Mouse (Mus musculus): Measurements from ENCODE around the gene Hist2h2aa2. TPM values are rescaled to one million over a fixed set of nuclear protein-coding genes. Genes with fewer than 3 reads are reported as not detected.
"Not testable (repeated sequence)": the region's sequence is repeated elsewhere in the genome, so short reads cannot be mapped to it uniquely, and the experiment has no call there.

Hist2h2aa2 gene
- polyA plus RNA-seq, 1 experiment from 2014 or later, result 66.0 TPM

GRCm38 (mm10) chr3:96268776-96269378, 28.8 kb upstream of the Hist2h2aa2 start:
- H3K4me2 ChIP-seq, result peak overlapping the region; percentile 77
- H3K4me1 ChIP-seq (replicated peaks), result peaks cover 21% of the 10 kb centered on the region
- not testable (repeated sequence) for H3K36me3 ChIP-seq, H3K9me3 ChIP-seq, H3K27me3 ChIP-seq
- peak overlapping the region; percentile 75 for H3K9ac ChIP-seq (replicated peaks)
- H3K4me3 ChIP-seq (replicated peaks), result peak overlapping the region; percentile 53
- peak overlapping the region; percentile 98 for H3K27ac ChIP-seq
- peak; percentile 38; the same call in 1 of the 2 replicates for ATAC-seq (ENCODE audit: insufficient number of reproducible peaks, insufficient read depth, low FRiP score, low TSS enrichment, low read depth)
- WGBS, result 0% methylated on average over 19 of the region's 44 CpGs

GRCm38 (mm10) chr3:96268051-96268775, 28.1 kb upstream of the Hist2h2aa2 start, which contains the start of gene Hist2h3b:
Gene Hist2h3b, plus strand, starts transcription at chr3:96268654.
- H3K4me3 ChIP-seq (replicated peaks), result peak within 1 kb of the TSS; percentile 53
- H3K4me1 ChIP-seq (replicated peaks), result peaks cover 22% of the 10 kb centered on the region
- peak within 1 kb of the TSS; percentile 98 for H3K27ac ChIP-seq
- peak; percentile 60 for ATAC-seq (ENCODE audit: insufficient number of reproducible peaks, insufficient read depth, low FRiP score, low TSS enrichment, low read depth)
- no peaks in the 10 kb centered on the region for H3K27me3 ChIP-seq
- no peaks in the 10 kb centered on the region for H3K36me3 ChIP-seq
- peak within 1 kb of the TSS; percentile 75 for H3K9ac ChIP-seq (replicated peaks)
- WGBS, result 24% methylated on average over 30 of the region's 30 CpGs
- peak within 1 kb of the TSS; percentile 77 for H3K4me2 ChIP-seq
- no peaks in the 10 kb centered on the region for H3K9me3 ChIP-seq

GRCm38 (mm10) chr3:96267541-96267940, 27.5 kb upstream of the Hist2h2aa2 start:
- Histone ChIP-seq H3K27ac (peak overlapping the region; percentile 95), H3K27me3 (no peaks in the 10 kb centered on the region), H3K4me1 (replicated peaks) (peaks cover 23% of the 10 kb centered on the region), H3K36me3 (no peaks in the 10 kb centered on the region), H3K4me3 (replicated peaks) (no peak overlapping the region), H3K4me2 (peak overlapping the region; percentile 51; the same call in 1 of the 2 replicates), H3K9me3 (no peaks in the 10 kb centered on the region), H3K9ac (replicated peaks) (no peak overlapping the region)
- ATAC-seq (ENCODE audit: insufficient number of reproducible peaks, insufficient read depth, low FRiP score, low TSS enrichment, low read depth), result no peak
- WGBS, result 87% methylated on average over 4 of the region's 4 CpGs

GRCm38 (mm10) chr3:96266132-96266710, 26.1 kb upstream of the Hist2h2aa2 start:
- no peak overlapping the region for H3K9ac ChIP-seq (replicated peaks)
- no peaks in the 10 kb centered on the region for H3K27me3 ChIP-seq
- WGBS, result 88% methylated on average over 8 of the region's 8 CpGs
- 0 out of 2 replicates have a peak overlapping the region, but pooled peaks have one; percentile 41 for H3K27ac ChIP-seq
- H3K36me3 ChIP-seq, result no peaks in the 10 kb centered on the region
- ATAC-seq (ENCODE audit: insufficient number of reproducible peaks, insufficient read depth, low FRiP score, low TSS enrichment, low read depth), result no peak
- no peaks in the 10 kb centered on the region for H3K9me3 ChIP-seq
- H3K4me2 ChIP-seq, result no peak overlapping the region
- H3K4me3 ChIP-seq (replicated peaks), result no peak overlapping the region
- H3K4me1 ChIP-seq (replicated peaks), result peaks cover 33% of the 10 kb centered on the region

- ATAC-seq (ENCODE audit: insufficient number of reproducible peaks, insufficient read depth, low FRiP score, low TSS enrichment, low read depth), result no peak
- peaks cover 33% of the 10 kb centered on the region for H3K4me1 ChIP-seq (replicated peaks)
- H3K4me3 ChIP-seq (replicated peaks), result peak overlapping the region; percentile 61
- peak overlapping the region; percentile 66 for H3K9ac ChIP-seq (replicated peaks)
- H3K4me2 ChIP-seq, result peak overlapping the region; percentile 76
- H3K27ac ChIP-seq, result peak overlapping the region; percentile 98
- WGBS, result 77% methylated on average over 7 of the region's 7 CpGs
- no peaks in the 10 kb centered on the region for H3K27me3 ChIP-seq
- no peaks in the 10 kb centered on the region for H3K9me3 ChIP-seq
- H3K36me3 ChIP-seq, result no peaks in the 10 kb centered on the region
These were observed 24.4 kb upstream of the Hist2h2aa2 start for GRCm38 (mm10) chr3:96264404-96264949.

GRCm38 (mm10) chr3:96263558-96264403, 23.7 kb upstream of the Hist2h2aa2 start:
- WGBS, result 11% methylated on average over 27 of the region's 27 CpGs
- H3K4me2 ChIP-seq, result peak overlapping the region; percentile 76
- H3K4me1 ChIP-seq (replicated peaks), result peaks cover 33% of the 10 kb centered on the region
- no peaks in the 10 kb centered on the region for H3K36me3 ChIP-seq
- H3K4me3 ChIP-seq (replicated peaks), result peak overlapping the region; percentile 61
- no peaks in the 10 kb centered on the region for H3K9me3 ChIP-seq
- ATAC-seq (ENCODE audit: insufficient number of reproducible peaks, insufficient read depth, low FRiP score, low TSS enrichment, low read depth), result no peak
- H3K27ac ChIP-seq, result peak overlapping the region; percentile 98
- no peaks in the 10 kb centered on the region for H3K27me3 ChIP-seq
- H3K9ac ChIP-seq (replicated peaks), result peak overlapping the region; percentile 66

- Histone ChIP-seq H3K9ac (replicated peaks) (peak within 1 kb of the TSS; percentile 80), H3K27ac (peak within 1 kb of the TSS; percentile 98), H3K36me3 (no peaks in the 10 kb centered on the region), H3K4me2 (peak within 1 kb of the TSS; percentile 76), H3K27me3 (no peaks in the 10 kb centered on the region), H3K9me3 (no peaks in the 10 kb centered on the region), H3K4me1 (replicated peaks) (peaks cover 31% of the 10 kb centered on the region), H3K4me3 (replicated peaks) (peak within 1 kb of the TSS; percentile 61)
- ATAC-seq (ENCODE audit: insufficient number of reproducible peaks, insufficient read depth, low FRiP score, low TSS enrichment, low read depth), result peak; percentile 90
- WGBS, result under 1% methylated on average over 40 of the region's 40 CpGs
These were observed 23.0 kb upstream of the Hist2h2aa2 start, which contains the start of gene Hist2h4 for GRCm38 (mm10) chr3:96262979-96263550. Gene Hist2h4, minus strand, starts transcription at chr3:96263311.

GRCm38 (mm10) chr3:96262216-96262875, 22.3 kb upstream of the Hist2h2aa2 start:
- Histone ChIP-seq H3K4me1 (replicated peaks) (peaks cover 25% of the 10 kb centered on the region), H3K9me3 (no peaks in the 10 kb centered on the region), H3K36me3 (no peaks in the 10 kb centered on the region), H3K27ac (peak overlapping the region; percentile 98), H3K9ac (replicated peaks) (peak overlapping the region; percentile 80), H3K27me3 (no peaks in the 10 kb centered on the region), H3K4me3 (replicated peaks) (peak overlapping the region; percentile 61), H3K4me2 (peak overlapping the region; percentile 76)
- ATAC-seq (ENCODE audit: insufficient number of reproducible peaks, insufficient read depth, low FRiP score, low TSS enrichment, low read depth), result peak; percentile 60
- WGBS, result 2% methylated on average over 19 of the region's 19 CpGs

GRCm38 (mm10) chr3:96261623-96262022, 21.5 kb upstream of the Hist2h2aa2 start:
- no peak for ATAC-seq (ENCODE audit: insufficient number of reproducible peaks, insufficient read depth, low FRiP score, low TSS enrichment, low read depth)
- 69% methylated on average over 3 of the region's 3 CpGs for WGBS

GRCm38 (mm10) chr3:96260220-96260619, 20.1 kb upstream of the Hist2h2aa2 start:
- Histone ChIP-seq H3K27ac (no peak overlapping the region), H3K9ac (replicated peaks) (no peak overlapping the region), H3K4me3 (replicated peaks) (no peak overlapping the region), H3K4me2 (no peak overlapping the region), H3K9me3 (no peaks in the 10 kb centered on the region), H3K4me1 (replicated peaks) (peaks cover 24% of the 10 kb centered on the region), H3K36me3 (no peaks in the 10 kb centered on the region), H3K27me3 (no peaks in the 10 kb centered on the region)
- WGBS, result 88% methylated on average over 5 of the region's 5 CpGs
- no peak for ATAC-seq (ENCODE audit: insufficient number of reproducible peaks, insufficient read depth, low FRiP score, low TSS enrichment, low read depth)

More at GRCm38 (mm10) chr3:96261623-96262022, 21.5 kb upstream of the Hist2h2aa2 start:
- Histone ChIP-seq H3K4me2 (peak overlapping the region; percentile 76), H3K36me3 (no peaks in the 10 kb centered on the region), H3K27ac (peak overlapping the region; percentile 98), H3K9ac (replicated peaks) (peak overlapping the region; percentile 80), H3K27me3 (no peaks in the 10 kb centered on the region), H3K9me3 (no peaks in the 10 kb centered on the region), H3K4me3 (replicated peaks) (peak overlapping the region; percentile 61; the same call in 1 of the 2 replicates), H3K4me1 (replicated peaks) (peaks cover 25% of the 10 kb centered on the region)
